Mouse (Mus musculus): ENCODE results near the gene Nup210l. TPM values are rescaled to one million over a fixed set of nuclear protein-coding genes. Genes with fewer than 3 reads are reported as not detected.
A peak's percentile ranks its signal among the peaks of the same experiment; 100 is the strongest.

The Nup210l gene
- polyA plus RNA-seq, 1 experiment = 0.56 TPM

DNA sequence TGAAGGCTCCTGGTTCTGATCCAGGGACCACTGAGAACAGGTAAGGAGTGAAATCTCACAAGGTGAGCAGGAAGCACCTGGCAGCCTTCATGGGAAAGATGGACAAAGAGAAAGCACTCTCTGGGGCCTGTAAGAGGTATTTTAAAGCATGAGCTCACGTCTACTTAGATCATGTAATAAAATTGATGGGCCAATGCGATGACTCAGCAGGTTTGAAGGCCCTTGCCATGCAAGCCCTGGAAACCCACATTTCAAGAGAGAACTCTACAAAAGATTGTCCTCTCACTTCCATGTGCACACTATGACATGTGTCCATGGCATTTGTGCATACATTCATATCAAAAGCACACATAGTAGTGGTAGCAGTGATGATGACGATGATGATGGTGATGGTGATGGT lies 36.0 kb downstream of the Nup210l start:
- Histone ChIP-seq H3K27me3 (ENCODE audit: control insufficient read depth, insufficient read depth, low read length) (no peaks in the 10 kb centered on the region), H3K36me3 (ENCODE audit: control insufficient read depth, insufficient read depth, low read length) (no peaks in the 10 kb centered on the region), H3K27ac (ENCODE audit: insufficient read depth, low read length) (no peak overlapping the region), H3K4me3 (ENCODE audit: extremely low read depth, insufficient read depth, insufficient read length) (no peak overlapping the region), H3K4me1 (ENCODE audit: control insufficient read depth, insufficient read depth, insufficient read length) (no peaks in the 10 kb centered on the region)
- DNase-seq (ENCODE audit: low read depth in 1 of 2, low spot score in 2 of 2) = no peak
- WGBS = 93% methylated on average over 3 of the region's 3 CpGs
- TF ChIP-seq CTCF (IDR thresholded peaks at IDR 0.05; ENCODE audit: extremely low read depth, insufficient read depth, insufficient read length, insufficient replicate concordance) (no peak), POLR2A (IDR thresholded peaks at IDR 0.05; ENCODE audit: low read depth, low read length) (no peak)

- H3K27me3 ChIP-seq (ENCODE audit: control insufficient read depth, insufficient read depth, low read length) = no peaks in the 10 kb centered on the region
- no peaks in the 10 kb centered on the region for H3K36me3 ChIP-seq (ENCODE audit: control insufficient read depth, insufficient read depth, low read length)
- H3K4me1 ChIP-seq (ENCODE audit: control insufficient read depth, insufficient read depth, insufficient read length) = no peaks in the 10 kb centered on the region
- WGBS = 69% methylated on average over 3 of the region's 3 CpGs
- H3K27ac ChIP-seq (ENCODE audit: insufficient read depth, low read length) = no peak overlapping the region
- no peak overlapping the region for H3K4me3 ChIP-seq (ENCODE audit: extremely low read depth, insufficient read depth, insufficient read length)
- TF ChIP-seq CTCF (IDR thresholded peaks at IDR 0.05; ENCODE audit: extremely low read depth, insufficient read depth, insufficient read length, insufficient replicate concordance) = no peak
- TF ChIP-seq POLR2A (IDR thresholded peaks at IDR 0.05; ENCODE audit: low read depth, low read length) = no peak
- DNase-seq (ENCODE audit: low read depth in 1 of 2, low spot score in 2 of 2) = no peak
Observed at GRCm38 (mm10) chr3:90145461-90145860, 41.5 kb downstream of the Nup210l start.

DNA sequence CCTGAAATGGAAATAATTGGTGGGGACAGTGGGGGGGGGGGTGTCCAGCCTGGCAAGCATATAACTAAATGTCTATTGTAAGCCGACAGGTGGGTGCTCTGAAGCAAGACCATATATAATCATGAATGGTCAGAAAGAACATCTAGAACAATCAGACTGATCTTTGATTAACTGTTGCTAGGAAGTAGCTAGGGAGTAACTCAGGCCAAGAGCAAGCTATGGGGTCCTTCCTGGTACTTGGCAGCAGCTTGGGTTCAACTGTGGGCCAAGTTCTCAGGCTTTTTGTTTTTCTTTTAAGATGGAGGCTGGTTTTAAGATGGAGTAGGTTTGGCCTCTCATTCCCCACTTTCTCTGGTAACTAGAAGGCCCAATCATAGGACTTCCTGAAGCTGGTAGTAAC lies 42.7 kb downstream of the Nup210l start:
- WGBS = 33% methylated on average over 1 of the region's 1 CpGs
- H3K27ac ChIP-seq (ENCODE audit: insufficient read depth, low read length) = no peak overlapping the region
- no peaks in the 10 kb centered on the region for H3K27me3 ChIP-seq (ENCODE audit: control insufficient read depth, insufficient read depth, low read length)
- no peaks in the 10 kb centered on the region for H3K4me1 ChIP-seq (ENCODE audit: control insufficient read depth, insufficient read depth, insufficient read length)
- DNase-seq (ENCODE audit: low read depth in 1 of 2, low spot score in 2 of 2) = no peak
- no peak for TF ChIP-seq CTCF (IDR thresholded peaks at IDR 0.05; ENCODE audit: extremely low read depth, insufficient read depth, insufficient read length, insufficient replicate concordance)
- TF ChIP-seq POLR2A (IDR thresholded peaks at IDR 0.05; ENCODE audit: low read depth, low read length) = no peak
- H3K36me3 ChIP-seq (ENCODE audit: control insufficient read depth, insufficient read depth, low read length) = no peaks in the 10 kb centered on the region
- H3K4me3 ChIP-seq (ENCODE audit: extremely low read depth, insufficient read depth, insufficient read length) = no peak overlapping the region

DNA sequence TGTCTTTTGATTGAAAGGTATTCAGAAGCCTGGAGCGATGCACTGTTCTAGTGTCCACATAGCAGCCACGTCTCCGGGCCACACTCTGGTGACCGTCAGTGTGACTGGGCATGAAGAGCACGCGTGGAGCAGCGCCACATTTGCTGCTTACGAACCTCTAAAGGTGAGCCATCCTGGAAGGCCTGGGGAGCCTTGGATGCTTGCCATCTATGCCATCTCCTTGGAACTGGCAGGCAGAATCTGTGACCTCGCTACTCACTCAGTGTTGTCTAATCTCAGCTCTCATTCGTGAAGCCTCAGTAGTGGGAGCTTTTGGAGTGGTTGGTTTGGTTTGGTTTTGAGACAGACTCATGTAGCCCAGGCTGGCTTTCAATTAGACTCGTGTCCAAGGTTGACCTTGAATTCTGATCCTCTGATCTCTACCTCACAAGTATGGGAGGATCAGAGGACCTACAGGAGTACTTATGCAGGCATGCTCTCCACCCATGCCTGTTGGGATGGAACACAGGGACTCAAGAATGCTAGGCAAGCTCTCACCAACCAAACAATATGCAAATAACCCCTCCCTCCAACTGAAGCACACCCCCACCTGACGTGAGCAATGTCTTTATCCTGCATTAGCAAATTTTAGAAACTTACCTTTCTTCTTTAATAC lies 47.3 kb downstream of the Nup210l start:
- 95% methylated on average over 12 of the region's 12 CpGs for WGBS
- H3K27ac ChIP-seq (ENCODE audit: insufficient read depth, low read length) = no peak overlapping the region
- TF ChIP-seq CTCF (IDR thresholded peaks at IDR 0.05; ENCODE audit: extremely low read depth, insufficient read depth, insufficient read length, insufficient replicate concordance) (no peak), POLR2A (IDR thresholded peaks at IDR 0.05; ENCODE audit: low read depth, low read length) (no peak)

GRCm38 (mm10) chr3:90155996-90156395 lies 52.1 kb downstream of the Nup210l start:
- peak; percentile 30 to 39 for DNase-seq (ENCODE audit: low read depth in 1 of 2, low spot score in 2 of 2)
- H3K27ac ChIP-seq (ENCODE audit: insufficient read depth, low read length) = peak overlapping the region; percentile 58
- no peaks in the 10 kb centered on the region for H3K36me3 ChIP-seq (ENCODE audit: control insufficient read depth, insufficient read depth, low read length)
- WGBS = 20% methylated on average over 5 of the region's 5 CpGs
- H3K4me1 ChIP-seq (ENCODE audit: control insufficient read depth, insufficient read depth, insufficient read length) = peaks cover 3% of the 10 kb centered on the region; the same call in 1 of the 2 replicates
- H3K4me3 ChIP-seq (ENCODE audit: extremely low read depth, insufficient read depth, insufficient read length) = no peak overlapping the region
- H3K27me3 ChIP-seq (ENCODE audit: control insufficient read depth, insufficient read depth, low read length) = no peaks in the 10 kb centered on the region
- TF ChIP-seq CTCF (IDR thresholded peaks at IDR 0.05; ENCODE audit: extremely low read depth, insufficient read depth, insufficient read length, insufficient replicate concordance) (no peak), POLR2A (IDR thresholded peaks at IDR 0.05; ENCODE audit: low read depth, low read length) (no peak)

More for the DNA sequence above, 47.3 kb downstream of the Nup210l start:
- Histone ChIP-seq H3K27me3 (ENCODE audit: control insufficient read depth, insufficient read depth, low read length) (no peaks in the 10 kb centered on the region), H3K4me3 (ENCODE audit: extremely low read depth, insufficient read depth, insufficient read length) (no peak overlapping the region), H3K4me1 (ENCODE audit: control insufficient read depth, insufficient read depth, insufficient read length) (peaks cover 3% of the 10 kb centered on the region; the same call in 1 of the 2 replicates), H3K36me3 (ENCODE audit: control insufficient read depth, insufficient read depth, low read length) (no peaks in the 10 kb centered on the region)
- no peak for DNase-seq (ENCODE audit: low read depth in 1 of 2, low spot score in 2 of 2)

DNA sequence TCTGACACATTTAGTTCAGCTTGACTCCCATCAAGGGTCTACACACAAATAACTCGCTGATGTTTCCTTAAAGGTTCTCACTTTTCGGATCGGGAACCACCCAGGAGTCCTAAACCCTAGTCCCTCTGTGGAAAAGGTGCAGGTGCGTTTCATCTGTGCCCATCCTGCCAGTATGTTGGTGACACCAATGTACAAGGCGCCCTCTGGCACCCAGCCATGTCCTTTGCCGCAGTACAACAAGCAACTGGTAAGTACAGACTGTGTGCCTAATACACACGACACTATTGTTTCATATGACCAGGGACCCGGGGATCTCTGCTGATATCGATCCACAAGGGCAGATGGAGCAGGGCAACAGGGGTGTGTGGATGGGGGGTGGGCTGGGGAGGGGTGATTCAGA lies 55.8 kb downstream of the Nup210l start:
- Histone ChIP-seq H3K4me1 (ENCODE audit: control insufficient read depth, insufficient read depth, insufficient read length) (peaks cover 3% of the 10 kb centered on the region; the same call in 1 of the 2 replicates), H3K36me3 (ENCODE audit: control insufficient read depth, insufficient read depth, low read length) (no peaks in the 10 kb centered on the region), H3K4me3 (ENCODE audit: extremely low read depth, insufficient read depth, insufficient read length) (no peak overlapping the region), H3K27ac (ENCODE audit: insufficient read depth, low read length) (no peak overlapping the region), H3K27me3 (ENCODE audit: control insufficient read depth, insufficient read depth, low read length) (no peaks in the 10 kb centered on the region)
- no peak for DNase-seq (ENCODE audit: low read depth in 1 of 2, low spot score in 2 of 2)
- 95% methylated on average over 9 of the region's 9 CpGs for WGBS
- TF ChIP-seq POLR2A (IDR thresholded peaks at IDR 0.05; ENCODE audit: low read depth, low read length) (no peak), CTCF (IDR thresholded peaks at IDR 0.05; ENCODE audit: extremely low read depth, insufficient read depth, insufficient read length, insufficient replicate concordance) (no peak)

DNA sequence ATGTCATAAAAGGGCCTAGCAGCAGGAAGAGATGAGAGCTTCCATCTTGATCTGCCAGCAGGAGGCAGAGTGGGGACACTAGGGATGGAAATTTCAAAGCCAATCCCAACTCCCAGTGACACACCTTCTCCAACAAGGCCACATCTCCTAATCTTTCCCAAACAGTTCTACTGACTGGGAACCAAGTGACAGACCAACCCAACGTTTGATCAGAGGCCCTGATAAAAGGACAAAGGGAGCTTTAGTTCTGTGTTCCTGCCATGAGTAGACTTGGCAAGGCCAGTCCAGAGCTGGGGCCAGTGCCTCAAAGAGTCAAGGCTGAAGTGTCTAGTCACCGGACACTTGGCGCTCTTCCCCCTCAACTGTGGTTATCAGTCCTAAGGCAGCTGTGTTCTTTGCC lies 57.6 kb downstream of the Nup210l start:
- no peak for DNase-seq (ENCODE audit: low read depth in 1 of 2, low spot score in 2 of 2)
- Histone ChIP-seq H3K36me3 (ENCODE audit: control insufficient read depth, insufficient read depth, low read length) (no peaks in the 10 kb centered on the region), H3K4me1 (ENCODE audit: control insufficient read depth, insufficient read depth, insufficient read length) (no peaks in the 10 kb centered on the region; the same call in 1 of the 2 replicates), H3K27ac (ENCODE audit: insufficient read depth, low read length) (no peak overlapping the region), H3K4me3 (ENCODE audit: extremely low read depth, insufficient read depth, insufficient read length) (no peak overlapping the region), H3K27me3 (ENCODE audit: control insufficient read depth, insufficient read depth, low read length) (no peaks in the 10 kb centered on the region)
- WGBS = 82% methylated on average over 3 of the region's 3 CpGs
- TF ChIP-seq POLR2A (IDR thresholded peaks at IDR 0.05; ENCODE audit: low read depth, low read length) (no peak), CTCF (IDR thresholded peaks at IDR 0.05; ENCODE audit: extremely low read depth, insufficient read depth, insufficient read length, insufficient replicate concordance) (no peak)

Data from spleen, adult 2 months (tissue).